Mouse (Mus musculus): ENCODE data around the gene Wnt10b.

- TF ChIP-seq MAX (IDR thresholded peaks at IDR 0.05) (no peak), USF1 (IDR thresholded peaks at IDR 0.05; ENCODE audit: low read depth) (no peak), CTCF (IDR thresholded peaks at IDR 0.05; ENCODE audit: control insufficient read depth, insufficient read depth, insufficient read length) (no peak), FOSL1 (IDR thresholded peaks at IDR 0.05; ENCODE audit: insufficient read depth, low read length, poor library complexity, severe bottlenecking) (no peak), CEBPB (IDR thresholded peaks at IDR 0.05; ENCODE audit: low read depth) (no peak)
These were observed 48.0 kb downstream of the Wnt10b start for GRCm38 (mm10) chr15:98729791-98730545.
